Mouse (Mus musculus): ENCODE data around the gene Ptgds.

GRCm38 (mm10) chr2:25427256-25427655 lies 42.6 kb downstream of the Ptgds start:
- no peak for TF ChIP-seq POLR2A (IDR thresholded peaks at IDR 0.05; ENCODE audit: borderline replicate concordance, extremely low read depth, low read depth, low read length)
- TF ChIP-seq CTCF (IDR thresholded peaks at IDR 0.05; ENCODE audit: insufficient read depth, low read length) = no peak
